Mouse (Mus musculus): ENCODE data around the gene Rab23.
A peak's percentile ranks its signal among the peaks of the same experiment; 100 is the strongest.
"Not testable (repeated sequence)": the region's sequence is repeated elsewhere in the genome, so short reads cannot be mapped to it uniquely, and the experiment has no call there.

The Rab23 gene

GRCm38 (mm10) chr1:33734001-33734685 is 14.5 kb downstream of the Rab23 start:
- DNase-seq, result no peak

- no peak for DNase-seq
Observed at GRCm38 (mm10) chr1:33738281-33738680, 18.6 kb downstream of the Rab23 start.

GRCm38 (mm10) chr1:33738681-33739278 is 19.1 kb downstream of the Rab23 start:
- DNase-seq, result no peak

DNA sequence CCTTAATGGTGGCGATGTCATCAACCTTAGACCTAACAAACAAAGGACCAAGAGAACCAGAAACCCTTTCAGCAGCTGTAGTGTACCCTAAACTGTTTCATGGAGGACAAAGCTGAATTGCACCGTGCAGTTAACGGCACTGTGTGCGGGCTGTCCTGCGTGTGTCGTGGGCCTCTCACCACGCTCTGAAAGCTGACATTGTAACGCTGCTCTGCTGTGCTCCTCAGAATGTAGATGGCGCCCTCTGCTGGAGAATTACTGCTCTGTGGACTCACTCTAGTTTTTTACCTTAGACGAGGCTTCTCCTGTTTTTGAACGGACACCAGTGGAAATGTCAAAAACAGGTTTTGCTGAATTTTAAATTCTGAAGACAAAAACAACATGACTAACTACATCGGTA is 19.6 kb downstream of the Rab23 start:
- peak; percentile 89 for DNase-seq

- peak; percentile 20 for DNase-seq
Observed at GRCm38 (mm10) chr1:33742903-33743302, 23.2 kb downstream of the Rab23 start.

GRCm38 (mm10) chr1:33744815-33745214 is 25.1 kb downstream of the Rab23 start:
- DNase-seq, result not testable (repeated sequence)

- DNase-seq, result no peak
Observed at GRCm38 (mm10) chr1:33745901-33746300, 26.2 kb downstream of the Rab23 start.

- no peak for DNase-seq
Observed at GRCm38 (mm10) chr1:33749109-33749508, 29.4 kb downstream of the Rab23 start.

DNA sequence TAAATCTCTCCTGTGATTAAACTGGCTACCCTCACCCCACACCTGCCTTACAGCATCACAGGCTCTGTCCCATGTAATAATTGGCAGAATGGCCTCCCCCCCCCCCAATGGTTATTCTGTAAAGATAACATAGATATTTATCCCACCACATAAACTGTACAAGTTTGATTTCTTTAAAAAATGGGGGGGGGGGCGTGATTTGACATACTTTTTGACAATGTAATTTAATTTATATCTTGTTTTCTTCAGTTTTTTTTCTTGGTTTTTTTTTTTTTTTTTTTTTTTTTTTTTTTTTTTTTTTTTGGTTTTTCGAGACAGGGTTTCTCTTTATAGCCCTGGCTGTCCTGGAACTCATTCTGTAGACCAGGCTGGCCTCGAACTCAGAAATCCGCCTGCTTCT is 30.0 kb downstream of the Rab23 start:
- DNase-seq, result not testable (repeated sequence)

- no peak for DNase-seq
Observed at GRCm38 (mm10) chr1:33751283-33751682, 31.6 kb downstream of the Rab23 start.

GRCm38 (mm10) chr1:33754089-33754488 is 34.4 kb downstream of the Rab23 start:
- DNase-seq, result no peak

DNA sequence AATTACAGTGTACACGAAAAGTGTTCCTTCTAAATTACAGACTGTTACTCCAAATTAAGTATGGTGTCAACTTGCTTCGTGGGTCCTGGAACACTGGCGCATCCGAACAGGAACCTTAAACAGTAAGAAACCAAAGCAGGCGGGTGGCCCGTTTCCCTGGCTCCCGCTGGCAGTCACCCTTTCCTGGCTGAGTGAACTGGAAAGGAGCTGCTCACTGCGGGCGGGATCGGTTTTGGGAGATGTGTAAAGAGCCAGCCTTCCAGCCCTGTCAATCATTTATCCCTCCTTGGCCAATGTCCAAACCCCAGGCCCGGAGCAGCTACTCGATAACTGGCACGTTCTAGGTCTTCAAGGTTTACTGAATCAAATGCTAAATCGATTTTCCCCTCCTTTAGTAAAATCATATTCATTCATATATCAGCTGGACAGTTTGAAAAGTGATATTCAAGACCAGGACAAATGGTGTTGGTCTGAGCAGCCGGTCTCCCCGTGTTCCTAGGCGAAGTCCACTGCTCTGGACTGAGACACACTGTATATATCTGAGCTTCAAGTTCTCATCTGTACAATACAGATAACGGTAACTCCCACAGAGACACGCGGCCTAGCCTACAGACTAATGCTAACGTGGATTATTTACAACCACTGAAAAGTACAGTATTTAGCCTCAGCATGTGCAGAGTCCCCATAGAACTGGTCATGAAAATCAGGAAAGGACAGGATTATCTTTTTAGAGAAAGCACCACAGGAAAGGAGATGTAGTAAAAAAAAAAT is 35.5 kb downstream of the Rab23 start:
- DNase-seq, result no peak

GRCm38 (mm10) chr1:33755799-33756198 is 36.1 kb downstream of the Rab23 start:
- no peak for DNase-seq

- no peak for DNase-seq
Observed at GRCm38 (mm10) chr1:33756258-33757032, 36.8 kb downstream of the Rab23 start.

- DNase-seq, result no peak
Observed at GRCm38 (mm10) chr1:33757033-33757413, 37.3 kb downstream of the Rab23 start.

DNA sequence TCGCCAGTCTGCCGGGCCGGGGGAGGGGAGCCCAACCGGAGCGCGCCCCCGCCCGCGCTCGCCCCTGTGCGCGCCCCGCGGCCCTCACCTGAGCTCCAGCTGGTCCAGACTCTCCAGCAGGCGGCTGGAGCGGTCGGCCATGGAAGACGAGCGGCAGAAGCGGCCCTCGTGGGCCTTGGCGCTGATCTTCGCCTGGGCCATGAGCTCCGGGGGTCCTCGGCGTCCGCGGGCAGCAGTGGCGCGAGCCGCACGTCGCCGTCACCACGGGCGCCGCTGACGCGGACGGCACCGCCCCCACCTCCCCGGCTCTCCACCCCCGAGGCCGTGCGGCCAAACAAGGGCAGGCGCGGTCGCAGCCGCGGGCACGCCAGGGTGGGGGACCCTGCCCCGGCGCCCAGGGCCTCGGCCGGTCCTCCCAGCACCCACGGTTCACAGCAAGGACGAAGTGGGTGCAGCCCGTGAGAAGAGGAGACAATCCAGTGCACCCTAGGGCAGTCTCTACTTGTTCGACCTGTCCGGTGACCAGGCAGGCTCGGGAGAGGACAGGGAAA is 37.9 kb downstream of the Rab23 start, which contains the start of gene Bag2:
Gene Bag2, minus strand, starts transcription at position 305 of the 551 bp plus-strand sequence.
- peak; percentile 76 for DNase-seq

DNA sequence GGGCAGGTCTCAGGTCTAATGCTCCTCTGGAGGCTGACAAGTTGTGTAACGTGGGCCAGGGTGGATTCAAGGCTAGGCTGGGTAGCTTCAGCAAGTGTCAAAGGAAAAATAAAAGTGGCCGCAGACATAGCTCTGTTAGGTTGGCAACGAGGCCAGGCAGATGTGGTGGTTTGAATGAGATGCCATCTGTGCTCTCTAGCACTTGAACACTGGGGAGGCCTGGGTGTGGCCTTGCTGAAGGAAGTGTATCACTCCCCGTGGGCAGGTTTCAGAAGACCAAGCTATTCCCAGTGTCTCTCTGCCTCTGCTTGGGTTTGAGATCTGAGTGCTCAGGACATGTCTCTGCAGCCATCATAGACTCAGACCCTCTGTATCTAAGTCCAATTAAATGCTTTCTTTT is 38.8 kb downstream of the Rab23 start:
- DNase-seq, result no peak

- DNase-seq, result no peak
Observed at GRCm38 (mm10) chr1:33763826-33764225, 44.1 kb downstream of the Rab23 start.

DNA sequence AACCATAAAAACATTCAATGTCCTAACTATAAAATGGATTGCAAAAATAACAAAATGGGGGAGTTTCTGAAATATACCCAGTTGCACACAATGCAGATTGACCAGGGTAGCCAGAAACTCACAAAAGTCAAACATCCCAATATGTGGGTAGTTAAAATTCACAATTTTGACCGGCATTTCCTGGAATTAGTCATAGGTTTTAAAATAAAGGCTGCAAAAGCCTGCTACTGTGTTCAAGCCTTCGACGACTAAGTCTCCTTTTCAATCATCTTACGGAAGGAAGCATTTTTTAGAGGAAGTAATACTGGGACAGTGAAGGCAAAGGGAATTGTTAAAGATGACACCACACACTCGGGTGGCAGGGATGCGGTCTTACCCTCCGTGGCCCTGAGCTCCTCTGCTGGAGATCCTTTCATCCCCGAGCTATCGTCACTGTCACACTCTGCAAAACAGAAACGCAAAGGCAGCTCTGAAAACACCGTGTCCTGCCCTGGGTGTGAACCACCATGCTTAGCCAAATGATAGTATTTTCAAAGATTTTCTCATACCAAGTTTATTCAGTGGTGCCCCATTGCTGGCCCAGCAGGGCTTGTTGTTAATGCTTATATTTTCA is 45.9 kb downstream of the Rab23 start:
- no peak for DNase-seq

DNA sequence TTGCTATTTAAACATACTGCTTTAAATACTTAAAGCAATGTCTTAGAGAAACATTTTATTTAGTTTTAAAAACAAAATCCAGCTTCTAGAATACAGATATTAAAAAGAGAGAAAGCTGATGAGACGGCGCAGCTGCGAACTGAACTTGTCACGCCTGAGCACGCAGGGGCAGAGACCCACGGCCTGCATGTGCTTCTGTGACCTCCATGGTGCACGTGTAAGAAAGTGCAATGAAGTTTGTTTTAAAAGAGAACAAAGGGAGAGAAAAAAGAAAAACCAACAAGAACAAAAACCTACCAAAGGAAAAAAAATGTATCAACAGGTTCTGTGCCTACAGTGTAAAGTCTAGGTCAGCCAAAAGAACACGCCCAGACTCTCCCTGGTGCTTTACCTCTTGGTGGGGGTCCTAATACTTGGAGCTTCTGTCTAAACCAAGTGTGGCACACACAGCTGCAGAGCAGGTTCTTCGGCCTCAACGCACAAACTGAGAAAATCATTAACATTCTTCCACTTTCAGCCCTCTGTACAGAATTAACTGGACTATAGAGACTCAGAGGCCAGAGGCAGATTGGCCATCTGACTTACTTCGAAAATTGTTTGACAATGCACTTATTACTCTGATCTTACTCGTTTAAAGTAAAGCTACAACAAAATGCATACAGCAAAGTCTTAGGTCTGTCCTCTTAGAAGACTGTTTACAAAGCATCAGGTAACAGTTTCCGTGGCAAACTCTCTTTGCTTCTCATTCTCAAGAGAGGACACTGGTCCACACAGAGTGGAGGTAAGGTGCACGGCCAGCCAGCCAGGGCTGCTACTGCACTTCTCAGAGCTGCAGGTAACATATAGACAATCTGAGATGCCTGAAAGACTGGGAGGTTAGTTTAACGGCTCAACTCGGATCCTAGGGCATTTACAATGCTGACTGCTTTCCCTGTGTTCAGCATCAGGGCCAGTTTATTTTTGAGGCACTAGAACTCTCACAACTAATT is 47.1 kb downstream of the Rab23 start:
- no peak for DNase-seq
